Mouse (Mus musculus): ENCODE measurements around the gene Gm20388. TPM values are rescaled to one million over a fixed set of nuclear protein-coding genes. Genes with fewer than 3 reads are reported as not detected.
A peak's percentile ranks its signal among the peaks of the same experiment; 100 is the strongest.

Gm20388 gene
- polyA plus RNA-seq, 1 experiment from 2014 or later: 4.4 TPM

DNA sequence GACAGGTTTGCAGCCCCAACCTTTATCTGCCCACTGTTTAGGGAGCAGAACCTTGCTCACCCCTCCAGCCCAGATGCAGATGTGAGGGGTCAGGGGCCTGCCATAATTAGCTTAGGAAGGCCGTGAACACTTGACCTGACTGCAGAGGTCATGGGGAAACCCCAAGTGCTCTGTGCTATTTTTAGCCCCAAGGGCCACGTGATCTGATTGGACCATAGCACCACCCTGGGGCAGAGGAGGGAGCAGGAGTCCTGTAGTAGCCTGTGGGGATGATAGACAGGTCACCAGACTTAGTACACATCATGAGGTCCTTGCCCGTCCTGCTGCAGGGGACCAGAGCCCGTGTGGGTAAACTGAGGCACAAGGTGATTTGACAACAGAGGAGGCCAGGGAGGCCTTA, 1448.0 kb downstream of the Gm20388 start:
- H3K9me3 ChIP-seq: 0 out of 2 replicates have a peak, but pooled peaks cover 3% of the 10 kb centered on the region
- H3K4me3 ChIP-seq (replicated peaks): no peak overlapping the region
- 59% methylated on average over 4 of the region's 4 CpGs for WGBS
- no peak overlapping the region for H3K4me2 ChIP-seq (replicated peaks)
- H3K27me3 ChIP-seq: 0 out of 2 replicates have a peak, but pooled peaks cover 2% of the 10 kb centered on the region
- no peaks in the 10 kb centered on the region for H3K36me3 ChIP-seq
- no peak overlapping the region for H3K9ac ChIP-seq (replicated peaks)
- peaks cover 9% of the 10 kb centered on the region for H3K4me1 ChIP-seq (replicated peaks)
- no peak overlapping the region for H3K27ac ChIP-seq
- 0 out of 2 replicates have a peak, but pooled peaks have one; percentile 49 for ATAC-seq

DNA sequence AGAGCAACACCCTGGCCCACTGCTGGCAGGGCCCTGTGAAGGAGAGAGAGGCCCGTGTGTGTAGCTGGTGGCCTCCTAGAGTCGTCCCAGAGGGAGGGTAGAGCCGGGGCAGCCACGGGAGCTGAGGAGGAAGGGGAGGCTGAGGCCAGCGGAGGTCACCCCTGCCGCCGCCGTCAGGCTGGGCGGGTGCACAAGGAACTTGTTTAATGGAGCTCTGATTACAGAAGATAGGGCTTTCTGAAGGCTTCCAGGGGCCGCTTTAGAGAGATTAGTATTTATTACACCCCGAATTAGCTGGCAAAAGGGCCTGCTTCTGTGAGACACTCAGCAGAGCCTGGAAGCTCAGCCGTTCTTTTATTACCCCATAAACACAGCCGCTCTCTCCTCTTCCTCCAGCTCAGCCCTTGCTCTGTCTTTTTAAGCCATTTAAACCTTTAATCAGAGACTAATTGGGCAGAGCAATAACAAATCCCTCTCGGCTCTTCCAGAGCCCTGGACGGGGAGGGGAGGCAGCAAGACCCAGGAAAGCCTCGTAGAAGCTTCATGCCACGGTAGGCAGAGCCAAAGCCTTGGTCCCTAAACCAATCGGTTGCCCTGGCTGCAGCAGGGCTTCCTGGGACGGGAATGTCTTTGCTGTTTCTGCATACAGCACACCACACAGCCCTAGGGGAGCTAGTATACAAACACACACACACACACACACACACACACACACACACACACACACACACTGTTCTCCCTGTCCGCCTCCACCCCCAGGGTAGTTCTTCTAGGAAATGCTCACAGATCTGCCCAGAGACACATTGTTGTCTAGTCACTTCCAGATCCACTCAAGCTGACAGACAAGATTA, 1448.7 kb downstream of the Gm20388 start:
- ATAC-seq: peak; percentile 43; the same call in 1 of the 2 replicates
- H3K4me1 ChIP-seq (replicated peaks): peaks cover 9% of the 10 kb centered on the region
- H3K27ac ChIP-seq: no peak overlapping the region
- no peak overlapping the region for H3K9ac ChIP-seq (replicated peaks)
- H3K9me3 ChIP-seq: 0 out of 2 replicates have a peak, but pooled peaks cover 3% of the 10 kb centered on the region
- 0 out of 2 replicates have a peak, but pooled peaks cover 2% of the 10 kb centered on the region for H3K27me3 ChIP-seq
- 25% methylated on average over 20 of the region's 20 CpGs for WGBS
- H3K4me3 ChIP-seq (replicated peaks): no peak overlapping the region
- no peaks in the 10 kb centered on the region for H3K36me3 ChIP-seq
- H3K4me2 ChIP-seq (replicated peaks): no peak overlapping the region

DNA sequence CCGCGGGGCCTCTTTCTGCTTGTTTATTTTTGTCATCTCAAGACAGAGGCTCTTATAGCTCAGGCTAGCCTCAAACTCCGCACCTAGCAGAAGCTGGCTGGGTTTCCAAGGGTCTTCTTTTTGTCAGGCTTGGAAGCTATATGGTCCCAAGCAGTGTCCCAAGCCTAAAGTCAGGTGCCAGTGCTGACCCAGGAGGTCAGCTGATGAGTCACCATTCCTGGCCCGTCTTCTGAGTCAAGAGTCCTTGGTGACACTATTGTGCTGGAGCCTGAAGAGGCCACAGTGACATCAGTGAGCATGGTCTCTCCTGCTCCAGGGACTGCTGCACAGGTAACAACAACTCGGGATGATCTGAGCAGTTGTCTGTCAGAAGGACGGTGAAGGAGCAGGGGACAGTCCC, 1449.4 kb downstream of the Gm20388 start:
- H3K4me2 ChIP-seq (replicated peaks): no peak overlapping the region
- H3K27me3 ChIP-seq: peaks cover 2% of the 10 kb centered on the region; the same call in 1 of the 2 replicates
- no peak overlapping the region for H3K27ac ChIP-seq
- no peak for ATAC-seq
- H3K4me3 ChIP-seq (replicated peaks): no peak overlapping the region
- peaks cover 9% of the 10 kb centered on the region for H3K4me1 ChIP-seq (replicated peaks)
- 63% methylated on average over 6 of the region's 6 CpGs for WGBS
- no peak overlapping the region for H3K9ac ChIP-seq (replicated peaks)
- 0 out of 2 replicates have a peak, but pooled peaks cover 3% of the 10 kb centered on the region for H3K9me3 ChIP-seq
- no peaks in the 10 kb centered on the region for H3K36me3 ChIP-seq

DNA sequence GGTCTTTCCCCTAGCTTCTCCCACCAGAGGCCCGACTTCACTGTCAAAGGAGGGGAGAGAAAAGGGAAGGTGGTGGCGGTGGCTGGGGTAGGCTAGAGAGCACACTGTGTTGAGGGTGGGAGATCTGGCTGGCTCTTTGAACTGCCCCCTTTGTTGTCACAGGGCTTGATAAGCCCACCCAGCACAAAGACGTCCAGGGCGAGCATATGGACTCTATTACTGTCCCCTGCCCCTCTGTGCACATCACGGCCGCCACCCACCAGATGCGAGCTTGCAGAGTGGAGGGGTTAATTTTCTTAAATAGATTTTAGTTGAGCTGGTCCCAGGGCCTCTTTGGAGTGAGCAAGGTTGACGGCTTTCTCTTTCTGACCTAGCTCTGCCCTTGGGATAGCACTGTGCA, 1450.5 kb downstream of the Gm20388 start:
- ATAC-seq: no peak
- WGBS: 69% methylated on average over 8 of the region's 8 CpGs
- no peak overlapping the region for H3K9ac ChIP-seq (replicated peaks)
- 0 out of 2 replicates have a peak, but pooled peaks cover 3% of the 10 kb centered on the region for H3K9me3 ChIP-seq
- no peak overlapping the region for H3K4me2 ChIP-seq (replicated peaks)
- no peaks in the 10 kb centered on the region for H3K36me3 ChIP-seq
- peaks cover 2% of the 10 kb centered on the region; the same call in 1 of the 2 replicates for H3K27me3 ChIP-seq
- H3K27ac ChIP-seq: no peak overlapping the region
- H3K4me1 ChIP-seq (replicated peaks): peaks cover 9% of the 10 kb centered on the region
- H3K4me3 ChIP-seq (replicated peaks): no peak overlapping the region

DNA sequence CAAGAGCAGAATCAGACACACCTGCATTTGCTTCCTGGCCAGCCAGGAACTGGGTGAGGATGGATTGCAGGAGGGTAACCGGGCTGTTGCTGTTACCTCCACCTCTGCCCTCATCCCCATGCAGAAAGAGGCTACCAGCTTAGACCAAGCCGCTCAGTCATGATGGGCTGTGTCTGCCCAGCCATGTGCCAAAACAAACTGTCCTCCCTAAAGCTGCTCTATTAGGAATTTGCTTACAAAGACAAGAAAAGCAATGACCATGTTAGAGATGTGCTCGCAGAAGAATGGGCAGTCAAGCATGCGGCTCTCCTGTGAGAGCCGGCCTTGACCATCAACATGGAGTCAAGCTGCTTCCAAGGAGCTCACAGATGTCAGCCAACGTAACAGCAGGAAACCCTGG, 1454.0 kb downstream of the Gm20388 start:
- H3K36me3 ChIP-seq: no peaks in the 10 kb centered on the region

DNA sequence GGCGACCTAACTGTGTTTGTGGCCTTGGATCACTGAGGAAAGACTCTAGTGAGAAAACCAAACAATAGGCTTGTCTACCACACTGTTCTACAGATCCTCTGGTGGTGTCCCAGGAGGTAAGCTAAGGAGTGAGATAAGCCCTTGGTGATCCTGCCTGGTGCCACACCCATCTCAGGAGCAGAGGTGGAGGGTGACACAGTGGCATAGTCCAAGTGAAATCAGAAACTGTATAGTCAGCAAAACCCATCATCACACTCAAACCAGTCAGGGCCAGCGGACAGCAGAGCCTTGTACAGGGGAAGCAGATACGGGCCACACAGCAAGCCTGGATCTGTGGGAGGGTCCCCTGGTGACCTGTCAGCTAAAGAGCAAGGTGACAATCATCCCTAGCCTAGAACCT, 1454.5 kb downstream of the Gm20388 start:
- H3K4me3 ChIP-seq (replicated peaks): no peak overlapping the region
- H3K36me3 ChIP-seq: no peaks in the 10 kb centered on the region
- peaks cover 5% of the 10 kb centered on the region; the same call in 1 of the 2 replicates for H3K27me3 ChIP-seq
- 82% methylated on average over 3 of the region's 3 CpGs for WGBS
- H3K4me2 ChIP-seq (replicated peaks): no peak overlapping the region
- no peak for ATAC-seq
- H3K9me3 ChIP-seq: 0 out of 2 replicates have a peak, but pooled peaks cover 3% of the 10 kb centered on the region
- no peaks in the 10 kb centered on the region for H3K4me1 ChIP-seq (replicated peaks)
- H3K9ac ChIP-seq (replicated peaks): no peak overlapping the region
- H3K27ac ChIP-seq: no peak overlapping the region

More for the DNA sequence above, 1454.0 kb downstream of the Gm20388 start:
- WGBS: 84% methylated on average over 6 of the region's 6 CpGs
- no peak overlapping the region for H3K4me2 ChIP-seq (replicated peaks)
- H3K4me3 ChIP-seq (replicated peaks): no peak overlapping the region
- H3K27me3 ChIP-seq: peaks cover 5% of the 10 kb centered on the region; the same call in 1 of the 2 replicates
- H3K9ac ChIP-seq (replicated peaks): no peak overlapping the region
- no peak for ATAC-seq
- H3K9me3 ChIP-seq: 0 out of 2 replicates have a peak, but pooled peaks cover 3% of the 10 kb centered on the region
- peaks cover under 1% of the 10 kb centered on the region; the same call in 1 of the 2 replicates for H3K4me1 ChIP-seq (replicated peaks)
- no peak overlapping the region for H3K27ac ChIP-seq

DNA sequence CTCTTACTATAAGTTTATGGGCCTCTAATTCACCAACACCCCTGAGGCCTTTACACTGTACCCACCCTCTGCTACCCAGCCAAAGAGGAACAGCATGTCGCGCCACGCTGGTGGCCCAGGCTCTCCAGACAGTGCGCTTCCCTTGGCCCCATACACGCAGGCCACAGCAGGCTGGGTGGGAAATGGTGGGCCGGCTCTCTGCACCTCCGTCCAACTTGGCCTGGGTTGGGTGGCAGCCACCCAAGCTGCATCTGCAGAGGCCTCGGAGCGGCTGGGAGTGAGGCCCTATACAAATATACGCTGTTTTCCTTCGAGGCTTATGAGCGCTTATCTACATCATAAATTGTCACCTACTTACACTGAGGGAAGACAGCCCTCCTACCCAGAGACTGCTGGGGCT, 1456.0 kb downstream of the Gm20388 start:
- 0 out of 2 replicates have a peak, but pooled peaks cover 3% of the 10 kb centered on the region for H3K9me3 ChIP-seq
- no peak overlapping the region for H3K27ac ChIP-seq
- H3K27me3 ChIP-seq: peaks cover 8% of the 10 kb centered on the region; the same call in 1 of the 2 replicates
- H3K4me2 ChIP-seq (replicated peaks): no peak overlapping the region
- WGBS: 94% methylated on average over 12 of the region's 12 CpGs
- no peak for ATAC-seq
- H3K9ac ChIP-seq (replicated peaks): no peak overlapping the region
- H3K36me3 ChIP-seq: no peaks in the 10 kb centered on the region
- H3K4me1 ChIP-seq (replicated peaks): no peaks in the 10 kb centered on the region
- H3K4me3 ChIP-seq (replicated peaks): no peak overlapping the region

DNA sequence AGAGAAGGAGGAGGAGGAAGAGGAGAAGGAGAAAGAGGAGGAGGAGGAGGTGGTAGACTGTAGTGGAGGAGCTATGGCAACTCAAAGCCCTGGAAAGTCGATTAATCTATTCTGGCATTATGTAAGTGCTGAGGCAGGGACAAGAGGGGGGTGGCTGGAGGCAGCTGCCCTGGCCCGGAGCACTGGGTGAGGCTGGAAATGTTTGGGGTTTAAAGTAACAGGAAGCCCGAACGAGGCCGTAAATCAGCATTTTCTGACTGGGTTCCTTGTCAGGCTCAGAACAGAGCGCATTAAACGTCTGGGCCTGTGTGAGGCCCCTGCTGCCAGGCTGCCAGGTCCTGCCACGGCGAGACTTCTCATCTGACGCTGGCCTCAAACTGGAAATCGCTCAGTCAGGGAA, 1458.2 kb downstream of the Gm20388 start:
- H3K9me3 ChIP-seq: no peaks in the 10 kb centered on the region
- no peak overlapping the region for H3K4me2 ChIP-seq (replicated peaks)
- 68% methylated on average over 11 of the region's 11 CpGs for WGBS
- H3K27me3 ChIP-seq: peaks cover 8% of the 10 kb centered on the region; the same call in 1 of the 2 replicates
- ATAC-seq: no peak
- H3K4me3 ChIP-seq (replicated peaks): no peak overlapping the region
- no peaks in the 10 kb centered on the region for H3K36me3 ChIP-seq
- no peak overlapping the region for H3K9ac ChIP-seq (replicated peaks)
- H3K4me1 ChIP-seq (replicated peaks): no peaks in the 10 kb centered on the region; the same call in 1 of the 2 replicates
- no peak overlapping the region for H3K27ac ChIP-seq

DNA sequence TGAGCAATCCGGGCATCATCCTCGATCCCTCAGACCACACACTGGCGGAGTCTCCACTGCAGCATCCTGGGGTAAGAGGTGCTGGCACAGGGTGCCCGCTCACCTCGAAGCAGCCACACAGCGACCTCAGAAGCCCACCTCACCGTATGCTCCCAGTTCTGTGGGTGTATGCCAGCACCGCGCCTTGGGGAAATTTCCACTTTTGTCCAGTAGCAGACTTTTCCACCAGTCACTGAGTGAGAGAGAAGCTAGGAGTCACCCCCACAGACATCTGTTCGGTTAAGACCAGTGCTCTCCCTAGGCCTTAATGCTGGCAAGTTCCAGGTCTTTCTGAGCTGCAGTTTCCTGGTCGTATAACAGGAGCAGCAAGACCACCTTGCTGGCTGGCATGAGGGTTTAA, 1458.7 kb downstream of the Gm20388 start:
- H3K27me3 ChIP-seq: peaks cover 11% of the 10 kb centered on the region; the same call in 1 of the 2 replicates
- 89% methylated on average over 11 of the region's 11 CpGs for WGBS
- H3K4me3 ChIP-seq (replicated peaks): no peak overlapping the region
- no peak for ATAC-seq
- no peak overlapping the region for H3K27ac ChIP-seq
- no peaks in the 10 kb centered on the region for H3K36me3 ChIP-seq
- H3K4me1 ChIP-seq (replicated peaks): peaks cover 2% of the 10 kb centered on the region; the same call in 1 of the 2 replicates
- H3K9ac ChIP-seq (replicated peaks): no peak overlapping the region
- H3K9me3 ChIP-seq: no peaks in the 10 kb centered on the region
- no peak overlapping the region for H3K4me2 ChIP-seq (replicated peaks)

DNA sequence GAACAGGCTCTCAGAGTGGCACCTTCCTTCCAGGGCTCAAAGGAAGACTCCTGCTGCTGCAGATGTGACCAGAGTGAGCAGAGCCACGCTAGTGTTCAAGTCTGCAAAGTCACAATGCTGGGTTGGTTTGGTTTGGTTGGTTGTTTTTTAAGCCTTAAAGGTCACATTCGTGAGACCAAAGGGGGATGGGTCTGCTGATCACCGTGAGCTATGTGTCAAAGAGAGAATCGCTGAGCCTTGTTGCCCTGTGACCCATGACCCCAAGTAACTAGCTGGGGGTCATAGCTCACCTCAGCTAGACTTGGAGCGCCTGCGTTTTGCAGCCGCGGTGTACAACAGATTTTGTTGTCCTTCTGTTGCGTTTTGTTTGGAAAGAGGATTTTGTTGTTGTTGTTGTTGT, 1460.6 kb downstream of the Gm20388 start:
- Histone ChIP-seq H3K4me3 (replicated peaks) (no peak overlapping the region), H3K27me3 (peaks cover 14% of the 10 kb centered on the region; the same call in 1 of the 2 replicates), H3K4me1 (replicated peaks) (peaks cover 7% of the 10 kb centered on the region; the same call in 1 of the 2 replicates), H3K27ac (no peak overlapping the region), H3K9me3 (no peaks in the 10 kb centered on the region), H3K36me3 (no peaks in the 10 kb centered on the region), H3K9ac (replicated peaks) (no peak overlapping the region), H3K4me2 (replicated peaks) (no peak overlapping the region)
- ATAC-seq: no peak
- WGBS: 51% methylated on average over 9 of the region's 9 CpGs

DNA sequence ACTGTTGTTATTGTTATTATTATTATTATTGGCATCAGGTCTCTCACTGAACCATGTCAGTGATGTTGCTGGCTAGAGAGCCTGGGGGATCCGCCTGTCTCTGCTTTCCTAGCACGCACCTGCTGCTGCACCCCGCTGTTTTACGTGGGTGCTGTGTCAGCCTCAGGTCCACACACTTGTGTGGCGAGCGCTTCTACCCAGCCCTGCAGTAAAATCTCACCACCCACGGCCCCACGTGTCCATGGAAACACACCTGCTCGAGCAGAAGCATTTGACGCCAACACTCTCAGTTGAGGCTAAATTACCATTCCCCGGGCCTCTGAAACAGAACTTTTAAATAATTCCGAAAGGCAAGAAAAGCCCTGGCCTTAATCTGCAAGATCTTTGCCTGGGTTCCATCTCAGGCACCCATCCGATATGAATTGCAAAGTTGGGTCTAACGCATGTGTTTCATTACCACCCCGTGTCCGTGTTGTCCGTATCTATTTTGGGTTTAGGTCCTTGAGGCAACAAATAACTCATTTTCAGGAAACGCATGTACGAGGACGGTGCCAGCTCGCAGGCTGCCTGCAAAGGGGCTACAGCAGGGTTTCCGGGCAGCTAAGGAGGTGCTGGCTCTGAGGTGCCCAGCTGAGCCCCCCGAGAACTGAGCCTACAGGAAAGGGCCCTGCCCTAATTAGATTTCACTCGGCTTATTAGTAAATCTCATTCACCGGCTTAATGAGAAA, 1461.4 kb downstream of the Gm20388 start:
- ATAC-seq: no peak
- Histone ChIP-seq H3K27ac (no peak overlapping the region), H3K9me3 (no peaks in the 10 kb centered on the region), H3K4me3 (replicated peaks) (no peak overlapping the region), H3K4me1 (replicated peaks) (peaks cover 7% of the 10 kb centered on the region; the same call in 1 of the 2 replicates), H3K36me3 (no peaks in the 10 kb centered on the region), H3K4me2 (replicated peaks) (no peak overlapping the region), H3K9ac (replicated peaks) (no peak overlapping the region), H3K27me3 (peaks cover 18% of the 10 kb centered on the region; the same call in 1 of the 2 replicates)
- 81% methylated on average over 25 of the region's 25 CpGs for WGBS

DNA sequence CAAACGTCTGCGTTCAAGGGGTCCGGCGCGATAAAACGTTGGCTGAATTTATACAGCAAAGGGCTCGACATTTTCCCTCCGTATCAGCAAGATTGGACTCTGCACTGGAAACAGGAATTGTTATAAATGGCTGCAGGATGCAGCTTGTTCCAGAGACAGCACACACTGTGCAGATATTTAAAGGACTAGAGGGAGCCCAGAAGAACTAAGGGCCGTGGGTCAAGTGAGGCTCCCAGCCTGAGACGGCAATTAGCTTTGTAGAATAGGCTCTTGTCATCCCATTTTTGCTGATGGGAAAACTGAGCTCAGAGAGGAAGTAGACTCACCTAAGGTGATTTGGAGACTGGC, 1462.0 kb downstream of the Gm20388 start:
- Histone ChIP-seq H3K9me3 (no peaks in the 10 kb centered on the region), H3K4me2 (replicated peaks) (no peak overlapping the region)

More for the DNA sequence above, 1462.0 kb downstream of the Gm20388 start:
- Histone ChIP-seq H3K27ac (no peak overlapping the region), H3K36me3 (no peaks in the 10 kb centered on the region), H3K9ac (replicated peaks) (no peak overlapping the region), H3K27me3 (peaks cover 18% of the 10 kb centered on the region; the same call in 1 of the 2 replicates), H3K4me1 (replicated peaks) (peaks cover 12% of the 10 kb centered on the region), H3K4me3 (replicated peaks) (no peak overlapping the region)
- WGBS: 81% methylated on average over 10 of the region's 10 CpGs
- ATAC-seq: no peak

Data from midbrain, embryonic 13.5 days (tissue).